Mouse (Mus musculus) A20 (cell line): ENCODE measurements around the gene Kctd18.

Experiments
- DNase-seq: peaks from one replicate; pipeline ENCODE4 v3.0.0-alpha.2; 2011; ENCODE audit warnings: low read depth, low spot score

Kctd18 gene

DNA sequence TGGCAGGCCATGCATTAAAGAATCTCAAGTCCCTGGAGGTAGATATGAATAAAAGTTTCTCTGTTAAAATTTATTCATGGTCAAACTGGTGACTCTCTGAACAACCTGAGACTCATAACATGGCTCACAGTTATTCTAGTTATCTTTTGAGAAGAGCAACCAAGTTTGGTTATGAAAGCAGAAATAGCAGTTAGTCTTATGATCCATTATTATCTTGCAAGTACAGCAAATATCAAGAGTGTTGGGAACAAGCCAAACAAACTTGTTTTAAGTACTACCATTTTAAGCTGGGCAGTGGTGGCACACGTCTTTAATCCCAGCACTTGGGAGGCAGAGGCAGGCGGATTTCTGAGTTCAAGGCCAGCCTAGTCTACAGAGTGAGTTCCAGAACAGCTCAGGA lies 27.5 kb downstream of the Kctd18 start:
- DNase-seq: no peak

DNA sequence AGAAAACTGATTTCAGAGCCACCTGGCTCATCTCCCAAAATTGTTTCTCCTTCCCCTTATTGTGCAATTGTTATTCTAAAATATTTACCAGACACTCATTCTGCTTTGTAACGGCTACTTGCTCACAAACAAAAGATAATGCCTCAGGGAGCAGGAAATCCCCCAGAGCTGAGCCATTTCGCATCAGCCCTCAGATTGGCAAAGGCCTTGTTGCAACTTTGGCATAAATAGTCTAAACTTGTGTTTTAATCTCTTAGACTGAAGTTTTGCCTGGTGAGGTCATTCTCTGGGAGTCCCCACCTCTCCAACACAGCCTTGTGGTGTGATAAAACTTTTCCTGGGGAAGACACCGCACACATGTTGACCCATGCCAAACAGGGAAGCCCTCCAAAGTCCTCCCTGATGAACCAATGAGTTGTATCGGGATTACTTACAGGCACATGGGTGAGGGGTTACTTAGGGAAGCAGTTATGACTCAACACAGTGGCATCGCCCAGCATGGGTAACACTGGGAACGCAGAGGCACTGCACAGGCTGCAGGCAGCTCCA lies 29.6 kb downstream of the Kctd18 start:
- no peak for DNase-seq

DNA sequence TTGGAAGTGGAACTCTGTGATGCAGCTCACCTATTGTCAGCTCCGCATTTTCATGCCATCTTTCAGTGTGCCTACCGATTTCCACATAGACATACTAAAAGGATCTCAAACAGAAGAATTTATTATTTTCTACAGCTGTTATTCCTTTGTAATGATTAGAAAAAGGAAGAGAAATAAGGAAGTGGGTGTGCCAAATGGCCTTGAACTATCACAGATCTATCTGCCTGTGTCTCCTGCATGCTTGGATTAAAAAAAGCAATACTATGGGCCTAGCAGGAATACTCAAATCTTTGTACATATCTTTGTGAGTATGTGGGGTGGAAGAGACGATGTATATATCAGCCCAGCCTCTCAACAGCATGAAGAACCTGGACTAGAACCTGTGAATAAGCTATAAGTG lies 41.9 kb downstream of the Kctd18 start:
- DNase-seq: no peak

DNA sequence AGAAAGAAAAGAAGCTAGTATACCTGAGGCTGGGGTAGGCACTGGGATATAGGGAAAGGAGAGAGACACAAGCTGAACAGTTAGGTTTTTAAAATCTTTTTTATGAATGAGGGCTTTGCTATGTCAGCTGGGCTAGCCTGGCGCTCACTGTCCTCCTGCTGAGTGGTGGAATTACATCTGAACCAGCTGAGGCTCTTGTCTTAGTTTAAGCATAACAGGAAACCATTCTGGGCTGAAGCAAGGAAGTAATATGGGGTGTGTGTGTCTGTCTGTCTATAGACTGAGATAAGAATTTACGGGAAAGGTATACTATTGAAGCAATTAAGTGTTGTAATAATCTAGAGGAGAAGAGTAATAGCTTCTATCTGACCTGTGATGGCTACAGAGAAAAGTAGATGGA lies 47.2 kb downstream of the Kctd18 start:
- DNase-seq: no peak

DNA sequence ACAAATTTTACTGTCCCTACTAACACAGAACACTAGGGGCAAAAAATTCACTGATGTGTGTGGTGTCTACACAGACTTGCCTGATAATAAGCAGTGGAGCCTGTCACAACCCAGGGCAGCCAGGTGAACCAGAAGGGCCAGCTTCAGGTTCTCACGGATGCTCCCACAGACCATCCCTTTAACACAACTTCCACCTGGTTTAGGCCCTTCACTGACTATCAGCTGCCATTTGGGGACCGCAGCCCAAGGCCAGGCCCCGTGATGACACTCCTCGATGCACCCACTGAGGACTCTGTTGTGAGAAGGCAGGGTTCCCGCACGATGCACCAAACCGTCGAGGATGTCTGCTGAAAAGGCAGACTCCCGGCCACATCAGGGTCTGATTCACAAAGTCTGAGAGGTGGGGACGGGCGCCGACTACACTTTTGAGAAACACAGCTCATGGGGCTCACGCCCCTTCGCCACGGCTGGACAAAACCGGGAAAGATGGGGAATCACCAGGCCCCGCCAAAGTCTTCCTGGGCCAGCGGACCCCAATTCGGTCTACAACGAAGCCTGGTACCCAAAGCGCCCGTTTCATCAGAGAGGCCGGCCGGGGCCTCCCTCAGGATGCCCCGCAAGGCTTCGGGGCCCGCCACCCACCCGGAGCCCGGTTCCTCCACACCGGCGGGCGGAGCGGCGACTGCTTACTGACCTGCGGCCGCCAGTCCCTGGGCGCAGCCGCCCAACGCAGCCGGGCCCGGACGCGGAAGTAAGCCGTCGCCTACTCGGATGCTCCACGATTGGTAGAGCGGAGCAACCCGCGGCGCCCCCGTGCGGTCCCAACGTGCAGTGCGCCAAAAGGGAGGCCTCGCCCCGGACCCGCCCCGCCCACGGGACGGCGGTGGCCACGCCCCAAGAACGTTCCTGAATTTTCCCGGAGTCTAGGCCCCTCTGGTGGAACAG lies 49.2 kb downstream of the Kctd18 start:
- peak; percentile 89 for DNase-seq

DNA sequence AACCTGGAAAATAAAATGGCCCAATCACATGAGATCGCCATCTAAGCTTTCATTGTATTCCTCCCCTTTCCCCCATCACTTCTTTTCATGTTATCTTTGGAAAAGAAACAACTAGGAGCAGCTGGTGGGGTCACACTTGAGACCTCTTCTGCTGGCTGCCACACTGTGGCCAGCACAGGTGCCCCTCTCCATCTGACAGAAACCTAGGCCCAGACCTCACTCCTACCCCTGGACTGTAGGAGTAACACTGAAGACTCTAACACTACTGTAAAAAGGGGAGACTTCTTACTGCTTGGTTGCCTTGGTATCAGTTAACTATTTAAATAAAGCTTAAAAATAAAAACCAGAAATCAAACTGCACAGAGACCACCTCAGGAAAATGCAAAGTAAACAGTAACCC lies 63.0 kb downstream of the Kctd18 start:
- DNase-seq: no peak

DNA sequence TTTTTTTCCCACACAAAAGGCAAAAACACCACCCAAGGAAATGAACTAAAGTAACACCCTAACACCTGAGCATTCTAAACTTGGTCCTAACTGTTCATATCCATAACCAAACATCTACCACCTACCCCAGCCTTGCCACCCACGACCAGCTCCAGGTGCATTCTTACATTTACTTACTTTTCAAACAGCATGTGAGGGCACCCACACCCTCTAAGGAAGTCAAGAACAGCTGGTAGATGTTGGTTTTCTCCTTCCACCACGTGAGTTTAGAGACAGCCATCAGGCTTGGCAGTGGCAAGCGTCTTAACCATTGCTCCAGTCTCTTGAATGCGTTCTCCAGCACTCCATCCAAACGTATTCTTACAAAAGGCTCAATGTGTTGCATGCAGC lies 64.4 kb downstream of the Kctd18 start:
- DNase-seq: no peak

DNA sequence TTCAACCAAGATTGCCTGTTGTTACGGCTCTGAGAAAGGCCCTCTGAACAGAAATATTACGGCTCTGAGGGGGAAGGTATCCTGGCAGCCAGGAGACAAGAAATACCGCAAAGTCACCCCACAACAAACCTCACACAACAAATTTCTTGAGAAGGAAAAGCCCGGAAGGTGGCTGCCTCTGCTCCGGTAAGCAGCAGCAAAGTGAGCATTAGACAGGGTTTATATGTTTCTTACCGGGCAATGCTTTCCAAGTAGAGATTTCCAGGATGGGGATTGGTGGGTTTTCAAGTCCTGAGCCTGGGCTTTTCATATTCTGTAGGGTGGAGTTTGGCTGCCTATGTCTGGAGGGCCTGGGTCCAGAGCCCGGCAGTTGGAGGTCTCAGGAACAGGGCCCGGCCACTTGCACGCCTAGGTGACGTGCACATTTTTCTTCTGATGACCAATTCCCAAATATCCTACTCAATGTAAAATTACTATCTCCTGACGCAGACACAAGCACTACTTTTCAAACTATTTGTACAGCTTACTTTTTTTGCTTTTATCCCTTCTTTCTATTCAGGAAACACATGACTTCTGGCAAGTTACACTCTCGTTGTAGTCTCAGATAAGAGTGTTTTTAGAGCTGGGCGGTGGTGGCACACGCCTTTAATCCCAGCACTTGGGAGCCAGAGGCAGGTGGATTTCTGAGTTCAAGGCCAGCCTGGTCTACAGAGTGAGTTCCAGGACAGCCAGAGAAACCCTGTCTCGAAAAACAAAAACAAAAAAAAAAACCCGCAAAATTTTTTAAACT lies 65.0 kb downstream of the Kctd18 start:
- DNase-seq: no peak

DNA sequence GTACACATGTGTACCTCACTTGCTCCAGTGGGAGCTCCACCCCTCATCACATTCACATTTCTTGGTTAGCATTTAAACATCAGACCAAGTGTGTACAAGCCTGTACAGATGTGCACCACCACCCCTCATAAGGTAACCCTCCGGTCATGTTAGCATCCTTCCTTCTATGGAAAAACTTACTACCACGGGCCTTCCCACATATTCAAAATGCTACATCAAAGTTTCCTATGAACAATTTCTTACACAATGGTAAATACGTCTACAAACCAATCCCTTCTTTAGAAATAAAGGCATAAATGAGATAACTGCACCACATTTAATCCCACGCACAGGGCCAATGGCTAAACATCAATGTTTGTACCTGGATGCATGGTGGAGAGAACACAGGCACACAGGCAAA lies 66.2 kb downstream of the Kctd18 start:
- no peak for DNase-seq

DNA sequence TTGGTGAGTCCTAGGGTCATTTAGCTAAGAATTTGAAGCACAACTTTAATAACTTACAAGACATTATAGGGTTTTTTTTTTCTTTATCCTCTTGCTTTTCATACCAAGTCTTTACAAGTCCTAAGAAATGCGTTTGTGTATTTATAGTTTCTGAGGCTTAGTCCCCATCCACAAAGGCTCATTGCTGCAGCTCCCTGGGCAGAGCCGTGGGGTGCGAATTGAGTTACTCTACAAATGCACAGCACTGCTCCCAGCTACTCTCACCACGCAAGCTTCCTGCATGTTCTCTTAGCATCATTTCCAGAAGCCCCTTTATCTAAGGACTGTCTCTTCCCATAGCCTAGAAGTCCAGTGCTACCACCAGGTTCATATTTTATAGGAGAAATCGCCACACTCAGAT lies 69.0 kb downstream of the Kctd18 start:
- DNase-seq: no peak

DNA sequence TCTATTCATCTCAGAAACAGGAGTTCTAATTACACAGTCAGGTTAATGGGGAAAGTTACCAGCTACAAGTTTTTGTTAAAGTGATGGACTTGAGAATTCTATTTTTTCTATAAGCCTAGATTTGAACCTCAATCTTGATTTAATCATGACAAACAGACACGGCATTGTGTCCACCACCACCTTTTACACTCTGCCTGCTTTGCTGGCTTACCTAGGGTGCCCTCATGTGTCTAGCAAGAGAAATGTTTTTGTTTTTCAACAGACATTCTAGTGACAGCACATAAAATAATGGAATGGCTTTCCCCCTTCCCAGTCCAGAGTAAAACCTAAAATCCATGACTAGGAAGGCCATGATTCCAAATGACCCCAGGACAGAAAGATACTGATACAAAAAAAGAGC lies 69.6 kb downstream of the Kctd18 start:
- DNase-seq: peak; percentile 23

DNA sequence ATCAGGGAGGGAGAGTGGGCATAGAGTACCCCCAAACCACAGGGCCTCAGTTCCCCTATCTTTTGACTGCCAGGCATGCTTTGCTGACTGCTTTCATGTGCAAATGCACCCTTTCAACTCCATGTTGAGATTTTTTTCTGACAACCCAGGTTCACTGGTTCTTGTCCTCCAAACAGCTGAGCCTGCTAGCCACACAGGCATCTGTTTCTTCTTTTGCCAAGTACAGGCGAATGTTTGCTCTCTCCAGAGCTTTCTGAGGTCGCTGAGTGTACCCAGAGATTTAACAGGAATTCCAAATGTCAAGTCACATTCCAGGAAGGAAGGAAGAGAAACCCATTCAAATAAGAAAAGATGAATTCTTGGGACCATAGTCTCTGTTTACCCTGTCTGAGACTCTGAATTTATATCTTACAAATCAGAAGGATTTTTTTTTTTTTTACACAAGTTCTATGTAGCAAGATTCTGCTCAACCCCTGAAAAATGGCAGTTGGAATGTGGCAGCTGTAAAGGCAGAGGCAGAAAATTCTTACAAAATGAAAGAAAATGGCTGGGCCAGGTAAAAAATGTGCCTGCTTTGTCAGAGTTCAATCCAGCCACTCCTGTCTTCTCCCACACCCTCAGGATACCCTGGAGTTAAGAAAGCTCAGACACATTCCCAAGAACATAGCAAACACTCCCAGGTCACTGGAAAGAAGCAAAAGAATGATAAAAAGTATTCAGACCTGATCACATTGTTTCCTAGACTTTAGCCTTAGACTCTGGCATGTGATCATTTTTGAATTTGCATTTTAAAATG lies 71.0 kb downstream of the Kctd18 start:
- DNase-seq: no peak

DNA sequence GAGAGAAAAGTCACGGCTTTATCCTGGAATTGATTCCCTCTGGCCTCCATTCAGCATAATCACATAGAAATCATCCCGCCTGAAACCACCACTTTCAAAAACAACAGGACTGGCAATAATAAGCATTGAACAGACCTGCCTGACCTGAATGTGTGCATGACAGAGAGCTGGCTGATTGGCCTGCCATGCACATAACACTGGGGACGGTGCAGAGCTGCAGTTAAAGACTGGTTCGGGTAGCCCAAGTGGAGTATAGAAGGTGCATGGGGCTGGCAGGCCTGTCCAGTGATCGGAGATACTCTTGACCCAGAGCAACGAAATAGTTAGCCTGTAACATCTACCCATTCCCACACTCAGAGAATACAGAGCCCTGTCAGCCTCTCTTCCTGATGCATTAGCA lies 76.5 kb downstream of the Kctd18 start:
- DNase-seq: no peak

DNA sequence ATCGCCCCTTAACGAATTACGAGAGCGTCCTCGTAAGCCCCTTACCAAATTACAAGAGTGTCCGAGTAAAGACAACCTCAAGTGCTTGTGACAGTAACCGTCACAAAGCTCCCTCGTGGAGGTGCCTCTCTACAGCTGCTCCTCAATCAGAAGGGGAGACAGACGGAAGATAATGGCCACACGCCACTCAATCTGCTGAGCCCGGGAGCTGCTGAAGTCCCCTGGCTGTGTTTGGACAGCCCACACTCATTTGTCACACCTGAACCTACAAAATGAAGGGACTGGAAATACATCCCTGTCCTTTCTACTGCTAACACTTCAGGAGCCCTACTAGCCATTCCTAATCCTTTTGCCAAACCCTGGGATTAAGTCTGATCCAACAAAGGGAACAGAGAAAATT lies 77.0 kb downstream of the Kctd18 start:
- no peak for DNase-seq

DNA sequence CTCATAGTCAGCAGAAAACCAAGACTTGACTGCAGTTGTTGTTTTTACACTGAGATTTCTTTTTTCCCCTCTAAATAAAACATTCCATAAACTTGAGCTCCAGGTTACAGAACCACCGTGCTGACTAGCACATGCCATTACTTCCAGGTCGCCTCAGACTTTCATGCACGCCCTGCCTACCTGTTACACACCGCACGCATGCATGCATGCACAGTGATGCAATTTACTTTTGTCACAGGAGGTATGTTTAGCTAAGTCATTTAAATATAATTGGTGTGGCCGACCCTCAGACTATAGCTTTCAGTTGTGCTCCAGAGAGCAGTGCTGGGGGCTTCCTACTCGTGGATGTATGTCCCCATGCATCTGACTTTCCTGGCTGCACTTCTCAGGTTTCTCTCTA lies 77.7 kb downstream of the Kctd18 start:
- DNase-seq: no peak

DNA sequence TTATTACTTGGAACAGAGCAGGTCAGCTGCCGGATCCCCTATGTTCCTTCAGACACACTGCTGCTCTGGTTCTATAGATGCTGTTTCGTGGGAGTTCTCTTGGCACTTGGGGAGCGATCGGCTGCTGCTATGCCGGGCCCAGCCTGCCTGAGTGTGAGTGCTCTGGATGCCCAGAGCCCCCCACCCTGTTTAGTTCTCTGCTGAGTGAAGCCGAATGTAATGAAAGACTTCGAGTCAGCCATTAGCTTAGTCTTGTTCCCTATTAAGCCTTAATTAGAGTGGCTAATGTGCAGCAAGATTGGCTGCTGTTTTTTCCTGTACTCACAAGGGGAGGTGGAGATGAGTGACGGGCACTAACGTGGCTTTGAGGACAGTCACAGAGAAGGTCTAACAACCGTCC lies 78.1 kb downstream of the Kctd18 start:
- DNase-seq: no peak

DNA sequence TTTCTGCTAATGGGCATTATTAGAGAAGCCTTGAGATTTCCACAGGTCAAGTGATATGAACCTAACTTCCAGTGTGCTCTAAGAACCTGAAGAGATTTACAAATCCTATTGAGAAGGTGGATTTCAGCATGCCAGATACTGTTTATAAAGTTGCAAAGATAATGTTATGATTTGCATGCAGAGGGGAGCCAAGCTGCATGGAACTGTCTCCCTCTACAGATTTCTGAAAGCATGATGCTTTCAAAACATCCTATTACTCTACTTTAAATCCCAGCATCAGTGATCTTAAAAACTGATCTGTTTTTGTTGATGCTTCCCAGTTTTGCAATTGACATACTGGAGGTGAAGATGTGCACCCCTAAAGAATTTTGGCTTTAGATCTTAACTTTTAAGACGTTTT lies 84.5 kb downstream of the Kctd18 start:
- DNase-seq: no peak

DNA sequence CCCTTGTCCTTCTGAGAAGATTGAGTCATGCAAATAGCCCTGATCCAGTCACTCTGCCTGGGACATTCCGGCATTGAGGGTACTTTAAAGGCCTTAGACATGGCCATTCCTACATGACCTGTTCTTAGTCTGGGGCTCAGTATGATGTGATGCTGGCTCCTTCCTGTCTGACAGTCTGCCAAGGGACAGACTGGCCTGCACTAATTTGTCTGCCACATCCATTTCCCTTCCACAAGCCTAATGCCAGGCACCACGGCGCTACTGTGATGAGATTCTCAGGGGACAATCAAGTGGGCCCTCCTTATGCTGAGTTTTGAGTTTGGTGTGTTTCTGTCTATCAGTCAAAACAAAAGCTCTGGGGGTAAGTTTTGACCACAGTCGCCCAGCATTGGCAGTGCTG lies 100.2 kb downstream of the Kctd18 start:
- DNase-seq: no peak

DNA sequence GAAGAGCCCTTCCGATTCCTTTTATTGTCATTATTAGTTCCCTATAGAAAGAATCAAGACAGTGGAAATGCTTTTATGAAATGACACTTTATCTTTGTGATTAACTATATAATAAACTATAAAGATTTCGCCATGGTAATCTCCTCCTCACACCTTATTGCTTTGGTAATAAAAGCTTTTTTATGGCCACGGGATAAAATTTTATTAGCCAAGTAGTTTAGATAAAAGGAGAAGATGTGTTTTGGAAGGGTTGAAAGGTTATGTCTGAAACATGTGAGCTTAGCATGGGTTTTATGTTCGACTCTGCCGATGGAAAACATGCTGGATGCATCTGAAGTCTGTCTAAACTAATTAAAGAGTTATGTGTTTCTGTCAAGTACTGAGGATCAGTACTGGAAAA lies 101.4 kb downstream of the Kctd18 start:
- no peak for DNase-seq

DNA sequence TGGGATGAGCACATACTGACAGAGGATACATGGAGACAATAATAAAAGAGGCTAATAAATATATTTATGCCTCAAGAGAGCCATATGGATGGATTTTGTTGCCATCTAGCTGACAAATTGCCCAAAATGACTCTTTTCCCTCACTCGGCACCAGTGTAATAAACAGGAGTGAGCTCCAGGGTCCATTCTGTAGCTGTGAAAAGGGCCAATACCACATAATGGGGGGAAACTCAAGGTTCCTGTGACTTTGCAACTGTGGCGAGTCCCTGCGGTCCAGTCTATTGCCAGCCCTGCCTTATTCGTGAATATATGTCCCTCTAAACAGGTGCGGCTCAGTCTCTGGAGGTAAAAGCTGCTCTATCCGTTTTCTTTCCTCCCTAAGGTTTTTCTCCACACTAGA lies 107.2 kb downstream of the Kctd18 start:
- no peak for DNase-seq

DNA sequence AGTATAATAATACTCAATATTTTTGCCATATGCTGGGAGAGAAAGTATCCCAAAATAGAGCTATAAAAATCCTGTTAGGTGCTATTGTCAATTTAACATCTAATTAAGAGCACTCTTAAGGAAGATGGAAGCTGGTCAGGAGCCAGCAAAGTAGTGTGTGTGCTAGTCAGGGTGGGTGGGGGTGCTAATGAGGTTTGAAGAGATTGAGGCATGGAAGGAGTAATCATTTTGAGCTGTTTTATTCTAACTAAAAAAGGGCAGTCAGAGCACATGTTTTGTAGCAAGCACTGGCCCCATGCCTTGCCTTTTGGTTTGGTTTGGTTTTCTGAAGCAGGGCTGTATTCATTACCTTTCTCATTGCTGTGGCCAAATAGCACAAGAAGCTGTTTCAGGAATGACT lies 112.4 kb downstream of the Kctd18 start:
- no peak for DNase-seq

DNA sequence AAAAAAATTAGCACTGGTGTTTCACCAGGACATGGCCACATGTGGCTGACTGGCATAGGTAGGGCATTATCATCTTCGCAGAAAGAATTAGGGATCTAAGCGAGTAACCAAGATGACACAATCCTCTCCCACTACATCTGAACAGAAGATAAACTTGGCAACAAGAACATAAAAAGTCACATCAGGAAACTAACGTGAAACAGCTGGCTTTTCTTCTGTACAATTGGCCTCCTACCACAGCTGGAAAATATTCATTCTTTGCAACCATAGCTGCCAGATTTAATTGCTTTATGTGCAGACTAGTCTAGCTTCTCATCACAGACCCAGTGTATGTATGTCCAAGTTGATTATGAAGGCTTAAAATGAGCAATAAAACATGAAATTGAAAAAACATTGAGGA lies 112.8 kb downstream of the Kctd18 start:
- no peak for DNase-seq
